Mouse (Mus musculus): ENCODE results near the gene Usp8. TPM values are rescaled to one million over a fixed set of nuclear protein-coding genes. Genes with fewer than 3 reads are reported as not detected.
A peak's percentile ranks its signal among the peaks of the same experiment; 100 is the strongest.

Gene Usp8
- 72.1 and 81.5 TPM in 2 replicates for total RNA-seq (2014; fragmentation: Nextera tagmentation)
- 40.5 and 52.2 TPM in 2 replicates for total RNA-seq (2017)
- polyA plus RNA-seq (2012), result 15.5 and 19.4 TPM in 2 replicates

DNA sequence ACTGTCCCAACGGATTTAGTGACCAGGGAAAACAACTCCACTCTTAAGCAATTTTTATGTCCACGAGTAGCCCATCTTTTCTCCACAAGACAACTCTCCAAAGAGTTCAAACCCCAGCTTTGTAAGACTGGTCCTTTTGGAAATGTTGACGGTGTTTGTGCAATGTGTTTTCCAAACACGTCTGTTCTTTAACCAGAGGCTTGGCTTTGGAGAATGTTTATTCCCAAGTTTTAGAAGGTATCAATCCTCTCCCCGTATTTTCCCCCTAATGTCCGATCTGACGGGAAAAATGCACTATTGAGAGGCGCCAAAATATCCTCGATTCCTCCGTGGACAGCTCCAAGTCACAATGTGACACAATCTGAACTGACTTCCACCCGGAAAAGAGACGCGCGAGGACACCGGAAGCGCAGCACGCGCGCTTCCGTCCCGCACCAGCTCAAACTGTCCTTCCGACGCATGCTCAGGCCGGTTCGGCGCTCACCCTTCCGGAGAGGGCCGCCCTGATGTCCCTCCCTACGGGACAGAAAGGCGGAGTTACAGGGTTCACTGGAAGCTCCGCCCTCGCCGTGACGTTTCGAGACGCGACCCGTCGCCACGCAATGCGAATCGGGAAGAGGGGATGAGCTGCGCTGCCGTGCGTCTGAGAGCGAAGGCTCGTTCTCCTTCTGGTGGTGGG, at the start of gene Usp8:
Gene Usp8 (plus strand): TSS at position 570 of the 679 bp plus-strand sequence.
- peaks cover 4% of the 10 kb centered on the region; the same call in 1 of the 2 replicates for H3K27me3 ChIP-seq (ENCODE audit: insufficient read depth, low read length)
- H3K36me3 ChIP-seq (replicated peaks), result peaks cover 12% of the 10 kb centered on the region
- 0 out of 2 replicates have a peak, but pooled peaks cover 2% of the 10 kb centered on the region for H3K9me3 ChIP-seq (replicated peaks)
- DNase-seq (ENCODE audit: low spot score), result peak; percentile 91
- peaks cover 10% of the 10 kb centered on the region for H3K4me1 ChIP-seq (ENCODE audit: insufficient read depth, low read depth, low read length)
- peak; percentile 99 for ATAC-seq (ENCODE audit: extremely low read depth, insufficient number of reproducible peaks, low FRiP score, poor library complexity, severe bottlenecking)
- TF ChIP-seq POLR2AphosphoS5 (IDR thresholded peaks at IDR 0.05; ENCODE audit: insufficient replicate concordance, low read depth, low read length) (no peak), CTCF (IDR thresholded peaks at IDR 0.05; ENCODE audit: low read depth, low read length) (no peak), GATA1 (IDR thresholded peaks at IDR 0.05; ENCODE audit: borderline replicate concordance, low read length) (no peak), GATA2 (IDR thresholded peaks at IDR 0.05; ENCODE audit: borderline replicate concordance, low read depth, low read length) (no peak), TAL1 (conservative IDR thresholded peaks at IDR 0.05; ENCODE audit: low read depth, low read length) (no peak)
- H3K4me3 ChIP-seq (ENCODE audit: low read depth, low read length), result peak within 1 kb of the TSS; percentile 96

DNA sequence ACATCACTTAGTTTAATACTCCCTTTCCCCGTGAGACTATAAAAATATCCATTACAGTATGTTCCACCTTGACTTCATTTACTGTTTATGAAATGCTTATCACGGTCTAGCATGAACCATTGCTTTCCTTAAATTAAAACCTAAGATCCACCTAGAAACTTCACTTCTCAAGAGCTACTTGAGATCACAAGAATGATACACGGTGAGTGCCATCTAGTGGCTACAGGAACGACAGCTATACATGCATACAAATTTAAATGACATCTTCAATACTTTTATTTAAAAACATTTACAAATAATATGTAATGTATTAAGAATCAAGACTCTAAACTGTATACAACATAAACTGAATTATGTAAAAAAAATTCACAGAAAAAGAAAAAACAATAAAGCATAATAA, 43.6 kb upstream of the Usp8 start:
- no peaks in the 10 kb centered on the region for H3K9me3 ChIP-seq (replicated peaks)
- peaks cover 25% of the 10 kb centered on the region for H3K36me3 ChIP-seq (replicated peaks)
- ATAC-seq (ENCODE audit: extremely low read depth, insufficient number of reproducible peaks, low FRiP score, poor library complexity, severe bottlenecking) (peak; percentile 28; the same call in 1 of the 2 replicates), DNase-seq (ENCODE audit: low spot score) (no peak)
- H3K4me3 ChIP-seq (ENCODE audit: low read depth, low read length), result no peak overlapping the region
- peaks cover 3% of the 10 kb centered on the region for H3K4me1 ChIP-seq (ENCODE audit: insufficient read depth, low read depth, low read length)
- H3K27me3 ChIP-seq (ENCODE audit: insufficient read depth, low read length), result no peaks in the 10 kb centered on the region
- TF ChIP-seq GATA2 (IDR thresholded peaks at IDR 0.05; ENCODE audit: borderline replicate concordance, low read depth, low read length), result no peak
- TF ChIP-seq POLR2AphosphoS5 (IDR thresholded peaks at IDR 0.05; ENCODE audit: insufficient replicate concordance, low read depth, low read length), result no peak
- no peak for TF ChIP-seq CTCF (IDR thresholded peaks at IDR 0.05; ENCODE audit: low read depth, low read length)
- no peak for TF ChIP-seq GATA1 (IDR thresholded peaks at IDR 0.05; ENCODE audit: borderline replicate concordance, low read length)
- no peak for TF ChIP-seq TAL1 (conservative IDR thresholded peaks at IDR 0.05; ENCODE audit: low read depth, low read length)

DNA sequence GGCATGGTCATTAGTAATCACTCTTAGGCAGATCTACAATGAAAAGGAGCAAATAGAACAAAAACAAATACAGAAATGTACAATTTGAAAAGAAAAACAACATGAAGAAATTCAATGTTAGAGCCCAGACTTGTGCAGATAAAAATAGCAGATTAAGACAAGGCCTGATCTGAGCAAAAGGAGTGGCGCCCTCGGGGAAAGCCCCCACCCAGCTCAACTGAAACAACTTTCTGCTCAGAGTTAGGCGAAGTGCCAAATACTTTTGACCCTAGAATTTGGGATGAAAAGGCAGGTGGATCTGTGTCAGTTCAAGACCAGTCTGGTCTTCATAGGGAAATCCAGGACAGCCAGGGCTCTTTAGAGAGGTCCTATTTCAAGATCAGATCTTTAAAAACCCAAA, 41.1 kb upstream of the Usp8 start:
- DNase-seq (ENCODE audit: low spot score), result no peak
- Histone ChIP-seq H3K4me3 (ENCODE audit: low read depth, low read length) (no peak overlapping the region), H3K36me3 (replicated peaks) (peaks cover 32% of the 10 kb centered on the region), H3K9me3 (replicated peaks) (no peaks in the 10 kb centered on the region), H3K4me1 (ENCODE audit: insufficient read depth, low read depth, low read length) (peaks cover 5% of the 10 kb centered on the region), H3K27me3 (ENCODE audit: insufficient read depth, low read length) (no peaks in the 10 kb centered on the region)
- TF ChIP-seq GATA1 (IDR thresholded peaks at IDR 0.05; ENCODE audit: borderline replicate concordance, low read length) (no peak), GATA2 (IDR thresholded peaks at IDR 0.05; ENCODE audit: borderline replicate concordance, low read depth, low read length) (no peak), POLR2AphosphoS5 (IDR thresholded peaks at IDR 0.05; ENCODE audit: insufficient replicate concordance, low read depth, low read length) (no peak), TAL1 (conservative IDR thresholded peaks at IDR 0.05; ENCODE audit: low read depth, low read length) (no peak), CTCF (IDR thresholded peaks at IDR 0.05; ENCODE audit: low read depth, low read length) (no peak)
- ATAC-seq (ENCODE audit: extremely low read depth, insufficient number of reproducible peaks, low FRiP score, poor library complexity, severe bottlenecking), result no peak

DNA sequence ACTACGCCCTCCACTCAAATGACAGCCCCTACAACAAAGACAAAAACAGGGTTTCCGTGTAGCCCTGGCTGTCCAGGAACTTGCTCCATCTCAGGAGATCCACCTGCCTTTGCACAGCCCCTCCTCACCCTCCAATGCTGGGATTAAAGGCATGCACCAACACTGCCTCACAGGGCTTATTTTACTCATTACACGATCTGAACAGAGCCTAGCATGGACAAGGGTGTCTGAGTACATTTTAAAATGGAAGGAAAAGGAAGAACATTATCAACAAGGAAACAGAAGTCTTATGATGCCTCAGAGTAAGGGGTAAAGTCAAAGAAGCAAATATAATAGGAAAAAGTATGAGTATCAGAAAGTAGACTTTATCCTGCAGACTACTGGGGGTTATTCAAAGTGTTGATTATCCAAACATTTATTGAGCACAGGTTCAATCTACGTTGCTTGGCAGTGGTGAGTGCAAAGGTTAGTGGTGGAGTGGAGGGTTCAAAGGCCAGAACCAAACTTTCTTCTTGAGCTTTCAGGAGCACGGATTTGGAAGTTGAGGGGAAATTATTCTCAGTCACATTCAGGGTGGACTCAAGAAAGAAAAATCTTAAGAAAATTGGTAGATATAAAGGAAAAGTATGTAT, 38.4 kb upstream of the Usp8 start:
- TF ChIP-seq POLR2AphosphoS5 (IDR thresholded peaks at IDR 0.05; ENCODE audit: insufficient replicate concordance, low read depth, low read length) (no peak), GATA2 (IDR thresholded peaks at IDR 0.05; ENCODE audit: borderline replicate concordance, low read depth, low read length) (no peak), GATA1 (IDR thresholded peaks at IDR 0.05; ENCODE audit: borderline replicate concordance, low read length) (no peak), CTCF (IDR thresholded peaks at IDR 0.05; ENCODE audit: low read depth, low read length) (no peak)
- Histone ChIP-seq H3K27me3 (ENCODE audit: insufficient read depth, low read length) (no peaks in the 10 kb centered on the region), H3K4me1 (ENCODE audit: insufficient read depth, low read depth, low read length) (peaks cover 17% of the 10 kb centered on the region), H3K4me3 (ENCODE audit: low read depth, low read length) (no peak overlapping the region), H3K9me3 (replicated peaks) (no peaks in the 10 kb centered on the region), H3K36me3 (replicated peaks) (peaks cover 35% of the 10 kb centered on the region)
- no peak for DNase-seq (ENCODE audit: low spot score)
- no peak for ATAC-seq (ENCODE audit: extremely low read depth, insufficient number of reproducible peaks, low FRiP score, poor library complexity, severe bottlenecking)

DNA sequence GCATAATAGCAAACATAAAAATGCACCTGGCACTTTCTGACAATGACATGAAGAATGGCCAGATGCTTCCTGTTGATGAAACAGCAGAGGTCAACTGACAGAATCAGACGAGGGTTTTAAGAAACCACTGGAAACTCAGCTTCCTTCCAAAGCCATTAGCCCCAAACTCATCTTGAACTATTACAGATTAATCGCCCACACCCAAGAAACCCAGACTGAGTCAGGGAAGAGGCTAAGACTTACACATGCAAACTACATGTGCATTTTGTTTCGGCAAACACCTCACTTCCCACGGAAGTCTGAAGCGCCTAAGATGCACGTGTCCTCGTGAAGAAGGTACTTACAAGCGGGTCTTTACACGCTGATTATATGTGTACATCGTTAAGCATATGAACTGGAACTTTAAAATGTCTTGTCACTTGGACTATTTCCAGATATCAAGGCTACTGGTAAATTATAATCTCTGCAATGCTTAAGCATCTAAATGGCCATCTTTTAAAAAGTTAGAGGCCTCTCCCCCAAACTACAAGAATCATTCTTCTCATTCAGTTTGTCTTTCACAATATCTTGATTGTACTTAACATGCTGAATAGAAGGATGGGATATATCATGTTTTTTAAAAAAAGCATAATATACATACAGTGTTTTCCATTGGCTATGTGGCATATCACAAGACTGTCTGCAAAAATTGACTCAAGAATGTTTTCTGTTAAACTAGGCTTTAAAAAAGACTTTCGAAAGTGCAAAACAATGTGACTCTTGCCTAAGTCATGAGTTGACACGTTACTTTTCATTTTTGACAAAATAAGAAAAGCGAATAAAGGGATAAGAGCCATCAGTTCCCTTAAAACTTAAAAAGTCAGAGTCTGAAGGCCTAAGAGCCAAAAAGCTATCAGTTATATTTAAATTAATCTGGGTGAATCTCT, 33.5 kb upstream of the Usp8 start:
- Histone ChIP-seq H3K4me1 (ENCODE audit: insufficient read depth, low read depth, low read length) (peaks cover 30% of the 10 kb centered on the region), H3K4me3 (ENCODE audit: low read depth, low read length) (peak overlapping the region; percentile 89), H3K27me3 (ENCODE audit: insufficient read depth, low read length) (no peaks in the 10 kb centered on the region), H3K9me3 (replicated peaks) (no peaks in the 10 kb centered on the region), H3K36me3 (replicated peaks) (peaks cover 27% of the 10 kb centered on the region)
- no peak for TF ChIP-seq TAL1 (conservative IDR thresholded peaks at IDR 0.05; ENCODE audit: low read depth, low read length)
- no peak for TF ChIP-seq GATA1 (IDR thresholded peaks at IDR 0.05; ENCODE audit: borderline replicate concordance, low read length)
- no peak for TF ChIP-seq GATA2 (IDR thresholded peaks at IDR 0.05; ENCODE audit: borderline replicate concordance, low read depth, low read length)
- no peak for TF ChIP-seq POLR2AphosphoS5 (IDR thresholded peaks at IDR 0.05; ENCODE audit: insufficient replicate concordance, low read depth, low read length)
- no peak for TF ChIP-seq CTCF (IDR thresholded peaks at IDR 0.05; ENCODE audit: low read depth, low read length)
- ATAC-seq (ENCODE audit: extremely low read depth, insufficient number of reproducible peaks, low FRiP score, poor library complexity, severe bottlenecking) (peak; percentile 30), DNase-seq (ENCODE audit: low spot score) (no peak)
